Mouse (Mus musculus): ENCODE measurements at regions not wholly inside any gene's neighbourhood (a gene's known extent, or its start where the extent isn't known, plus 50 kb on each side); places are given as distances from the start of the nearest gene placed in this dataset.

GRCm38 (mm10) chr8:87175097-87175496, 290.0 kb upstream of the N4bp1 start:
- TF ChIP-seq CTCF (IDR thresholded peaks at IDR 0.05; ENCODE audit: low read depth): no peak
- TF ChIP-seq EP300 (IDR thresholded peaks at IDR 0.05; ENCODE audit: low read depth): no peak
